ENCODE assay signal across 8 mouse cellular contexts in genomic region chr9:13716316-13717099, GRCm38 (mm10). TPM values are rescaled to one million over a fixed set of nuclear protein-coding genes. Genes with fewer than 3 reads are reported as not detected.
DNase-seq lines count a peak whose midpoint lies in the region; ATAC-seq and TF ChIP-seq lines count a peak whose summit lies in the region.

No protein-coding gene starts in this region.

- peak; percentile 85 for ATAC-seq in activated CD4-positive, CD25-positive, alpha-beta regulatory T cell, adult 4 months
- ATAC-seq in megakaryocyte progenitor cell, adult 5-6 weeks (replicated peaks; ENCODE audit: poor library complexity) = peak; percentile 100

- intact Hi-C loops in left cerebral cortex, adult 2 months (cut with DNase I) = loop anchor here (1.0 to 5.0 kb wide), 3 partner anchors 64 to 485 kb away; no protein-coding TSS in a partner anchor

- DNase-seq in cerebellum, postnatal 36 days = peak; percentile 73 to 83
- peak; percentile 74 for DNase-seq in gastrocnemius, adult 18-20 months (ENCODE audit: low spot score)
- DNase-seq in hindlimb bud, embryonic 11.5 days (ENCODE audit: extremely low spot score, low read depth, low spot score) = peak; percentile 63
- peak; percentile 75 to 76 for DNase-seq in left cerebral cortex, adult 2 months (ENCODE audit: extremely low spot score in 1 of 2, low spot score in 2 of 2)
- DNase-seq in right cerebral cortex, postnatal 10 days (ENCODE audit: low spot score in 2 of 2) = peak; percentile 82 to 89
- peak; percentile 47 for DNase-seq in yolk sac, embryonic 10.5 days (ENCODE audit: low spot score)

- TF ChIP-seq CTCF in left cerebral cortex, adult 2 months (IDR thresholded peaks at IDR 0.05) = peak; percentile 84

- no peak overlapping the region for H3K4me3 ChIP-seq in left cerebral cortex, adult 2 months

- no peak overlapping the region for H3K27ac ChIP-seq in left cerebral cortex, adult 2 months

RNA-seq across cellular contexts. Expression of gene Mtmr2, which starts 31.7 kb away (rescaled TPM):
- polyA plus RNA-seq in activated CD4-positive, CD25-positive, alpha-beta regulatory T cell, adult 4 months (2017; shearing (Covaris generic)) = 10 to 100 TPM; 27.8 to 31.5 TPM
- total RNA-seq in gastrocnemius, adult 18-20 months (2021) = 10 to 100 TPM; 16.0 to 16.9 TPM
- 10 to 100 TPM; 50.8 to 52.6 TPM for total RNA-seq in left cerebral cortex, adult 2 months (2021)
- total RNA-seq in megakaryocyte progenitor cell, adult 5-6 weeks (2015) = 36.5 and 43.8 TPM in 2 replicates
- total RNA-seq in megakaryocyte progenitor cell, adult 5-6 weeks (2017) = 55.3 and 62.6 TPM in 2 replicates
